Mouse (Mus musculus) urinary bladder, postnatal 4 days (tissue): Measurements from ENCODE around the gene Cdc25a.

Experiments
- DNase-seq, 2 experiments: peaks; one replicate each; pipeline ENCODE4 v3.0.0; 2021 to 2022; ENCODE audit warnings: low spot score in 2 of 2

The Cdc25a gene

DNA sequence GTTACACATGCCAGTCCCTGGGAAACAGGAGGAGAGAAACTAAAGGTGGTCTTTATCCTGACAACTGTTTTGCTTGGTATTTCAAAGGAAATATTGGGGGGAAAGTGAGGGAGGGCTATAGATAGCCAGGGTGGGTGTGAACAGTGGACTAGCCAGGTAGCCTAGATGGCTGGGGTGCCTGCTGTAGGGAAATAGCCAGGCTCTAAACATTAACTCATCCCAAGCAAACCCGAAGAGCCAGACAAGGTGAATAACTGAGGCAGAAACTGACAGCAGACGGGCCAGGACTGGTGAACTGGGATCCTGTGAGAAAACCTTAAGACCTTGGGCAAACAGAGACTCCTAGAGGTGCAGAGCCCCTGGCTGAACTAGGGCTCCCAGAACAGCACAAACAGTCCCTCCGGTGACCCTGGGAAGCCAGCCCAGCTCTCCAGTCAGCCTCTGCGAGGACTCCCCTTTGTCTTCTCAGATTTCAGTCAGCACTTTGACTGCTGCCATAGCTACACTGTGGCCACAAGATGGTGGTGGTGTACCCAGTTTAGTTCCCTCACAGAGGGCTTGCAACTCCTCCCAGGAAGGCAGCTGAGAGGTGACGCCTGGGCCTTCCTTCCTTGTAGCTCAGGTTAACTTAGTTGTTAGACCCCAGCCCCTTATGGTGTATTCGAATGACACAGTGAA, 19.2 kb downstream of the Cdc25a start:
- peak; percentile 67 to 68 for DNase-seq

DNA sequence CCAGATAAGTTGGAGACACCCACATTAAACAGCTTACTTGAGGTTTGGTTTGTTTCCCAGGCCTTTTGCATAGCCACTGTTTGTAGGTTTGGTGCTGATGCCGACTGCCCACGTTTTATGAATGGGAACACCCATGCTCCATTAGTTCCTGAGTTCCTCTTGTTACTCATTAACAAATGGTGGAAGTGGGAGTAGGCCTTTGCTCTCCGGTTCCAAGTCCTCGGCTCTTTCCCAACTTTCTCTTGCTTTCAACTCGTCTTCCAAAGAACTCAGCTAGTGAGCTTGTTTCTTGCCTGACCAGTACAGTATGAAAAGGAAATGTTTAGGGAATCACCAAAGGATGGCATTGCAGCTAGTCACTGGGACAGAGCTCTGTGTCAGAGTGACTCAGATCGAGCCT, 20.2 kb downstream of the Cdc25a start:
- DNase-seq, result no peak

DNA sequence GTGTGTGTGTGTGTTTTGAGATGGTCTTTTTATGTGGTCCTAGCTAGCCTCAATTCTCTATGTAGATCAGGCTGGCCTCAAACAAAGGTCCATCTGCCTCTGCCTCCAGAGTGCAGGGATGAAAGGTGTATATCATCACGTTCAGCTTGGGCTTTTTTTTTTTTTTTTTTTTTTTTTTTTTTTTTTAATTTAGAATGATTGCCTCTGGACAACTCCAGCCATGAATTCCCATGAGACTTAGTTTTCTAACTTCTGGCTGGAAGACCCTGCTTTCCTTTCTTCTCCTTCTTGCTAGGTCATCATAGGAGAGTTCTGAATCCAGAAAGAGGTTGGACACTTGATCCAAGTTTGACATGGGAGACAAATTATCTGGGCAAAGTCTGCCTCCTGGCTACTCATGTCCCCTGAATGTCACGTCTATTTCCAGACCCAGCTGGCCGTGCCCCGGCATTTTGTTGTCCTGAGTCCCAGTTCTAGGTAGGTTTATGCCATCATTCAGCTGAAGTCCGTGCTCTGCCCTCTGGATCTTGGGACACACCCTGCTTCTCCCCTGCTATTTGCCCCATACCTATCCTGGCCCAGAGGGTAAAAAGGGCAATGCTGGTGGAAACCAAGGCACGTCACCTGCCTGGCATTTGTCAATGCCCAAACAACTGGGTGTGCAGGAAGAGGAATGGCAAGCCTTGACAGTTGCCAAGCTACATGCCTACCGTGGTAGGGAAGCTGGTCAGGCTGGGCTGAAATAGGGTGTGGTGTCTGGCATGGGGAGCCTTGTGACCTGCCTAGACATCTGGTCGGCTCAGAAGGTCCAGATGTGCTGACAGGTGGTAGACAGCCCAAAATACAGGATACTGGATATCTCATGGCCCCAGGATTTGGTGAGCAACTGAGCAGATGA, 21.1 kb downstream of the Cdc25a start:
- no peak for DNase-seq

DNA sequence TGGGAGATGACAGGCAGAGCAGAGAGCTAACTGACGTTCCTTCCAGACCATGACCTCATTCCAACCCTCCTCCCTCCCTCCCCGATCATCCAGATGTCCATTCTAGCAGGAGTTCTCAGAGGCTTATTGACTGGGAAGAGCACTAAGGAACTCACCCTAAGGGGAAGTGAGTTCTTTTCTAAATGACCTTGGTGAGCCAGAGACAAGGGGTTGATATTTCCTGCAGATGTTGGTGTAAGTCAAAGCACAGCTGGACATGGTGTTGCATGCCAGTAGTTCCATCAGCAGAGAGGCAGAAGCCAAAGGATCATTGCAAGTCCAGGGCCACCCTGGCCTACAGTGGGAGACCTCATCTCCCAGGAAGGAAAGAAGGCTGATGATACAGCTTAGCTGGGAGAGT, 22.6 kb downstream of the Cdc25a start:
- no peak for DNase-seq

DNA sequence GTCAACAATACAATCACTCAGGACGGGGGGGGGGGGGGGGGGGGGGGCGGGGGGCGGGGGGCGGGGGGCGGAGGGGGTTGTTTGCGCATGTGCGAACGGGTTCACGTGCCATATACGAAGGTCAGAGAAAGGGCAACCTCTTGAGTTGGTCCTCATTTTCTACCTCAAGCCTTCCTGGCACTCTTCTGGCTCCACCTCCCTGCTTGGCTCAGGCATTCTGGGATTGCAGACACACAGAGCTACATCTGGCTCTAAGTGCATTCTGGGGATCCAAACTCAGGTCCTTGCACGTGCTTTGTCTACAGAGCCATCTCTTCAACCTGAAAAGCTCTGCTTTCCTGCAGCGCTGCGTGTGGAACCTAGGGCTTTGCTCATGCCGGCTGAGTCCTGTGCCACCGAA, 24.0 kb downstream of the Cdc25a start:
- no peak for DNase-seq

DNA sequence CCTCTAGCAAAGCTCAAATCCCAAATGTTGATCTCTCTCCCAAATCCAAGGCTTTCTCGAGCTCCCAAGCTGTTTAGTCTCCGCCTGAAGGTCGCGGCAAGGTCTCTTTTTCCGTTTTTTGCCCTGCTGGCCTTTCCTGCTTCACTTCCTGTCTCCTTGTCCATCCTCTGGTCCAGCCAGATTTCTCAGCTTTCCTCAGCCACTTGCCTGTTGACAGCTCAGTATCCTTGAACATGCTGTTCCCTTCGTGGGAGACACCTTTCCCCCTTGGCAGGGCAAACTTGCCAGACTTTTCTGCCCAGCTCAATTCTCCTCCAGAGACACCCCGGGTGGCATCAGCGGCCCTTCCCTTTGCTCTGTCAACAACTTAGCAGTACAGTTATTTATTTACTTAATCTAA, 24.4 kb downstream of the Cdc25a start:
- DNase-seq, result no peak

DNA sequence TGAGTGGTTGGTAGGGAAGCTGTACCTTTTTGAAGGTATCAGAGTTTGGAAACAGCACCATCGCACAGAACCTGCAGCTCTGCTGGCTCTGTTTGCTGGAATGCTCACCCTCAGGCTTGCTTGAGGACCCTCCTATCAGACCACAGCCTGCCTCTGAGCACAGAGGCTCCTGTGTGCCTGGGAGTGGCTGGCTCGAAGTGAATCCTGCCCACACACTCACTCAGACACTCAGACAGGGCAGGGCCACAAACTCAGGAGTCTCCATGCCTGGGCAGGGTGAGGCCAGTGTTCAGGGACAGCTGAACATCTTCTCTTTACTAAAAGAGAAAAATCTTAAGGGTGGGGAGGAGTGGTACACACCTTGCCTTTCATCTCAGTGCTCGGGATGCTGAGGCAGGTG, 25.2 kb downstream of the Cdc25a start:
- DNase-seq, result no peak

DNA sequence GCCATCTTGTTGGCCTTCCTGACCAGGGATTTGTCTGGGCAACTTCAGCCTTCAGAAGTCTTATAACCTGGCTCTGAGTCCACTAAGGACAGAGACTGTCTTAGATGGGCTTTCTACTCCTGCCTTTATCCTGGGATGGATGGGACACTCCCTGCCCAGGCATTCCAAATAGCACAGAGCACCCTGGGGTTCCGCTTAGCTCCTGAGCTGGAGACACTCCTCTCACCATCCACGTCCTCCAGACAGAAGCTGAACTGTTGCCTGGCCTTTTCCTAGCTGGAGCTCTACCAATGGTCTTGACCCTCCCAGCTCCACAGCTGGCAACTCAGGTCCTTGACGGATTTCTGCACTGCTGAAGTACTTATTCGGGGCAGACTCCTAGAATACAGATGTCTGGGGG, 26.9 kb downstream of the Cdc25a start:
- no peak for DNase-seq

DNA sequence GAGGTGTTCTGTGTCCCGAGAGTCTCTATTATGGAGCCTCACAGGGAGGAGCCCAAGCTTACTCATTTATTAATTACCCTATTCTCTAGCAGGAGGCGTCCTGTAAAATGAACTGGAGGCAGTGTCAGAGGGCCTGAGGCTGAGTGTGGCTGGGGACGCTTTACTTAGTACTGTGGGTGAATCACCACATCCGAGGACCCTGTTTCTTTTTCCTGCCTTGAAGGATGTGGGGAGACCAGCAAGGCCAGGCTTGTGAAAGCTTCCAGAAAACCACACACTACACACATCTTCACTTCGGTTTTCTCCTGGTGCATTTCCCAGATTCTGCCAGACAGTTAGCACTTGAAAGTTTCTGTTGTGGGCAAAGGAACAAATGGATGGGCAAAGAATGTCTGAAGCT, 27.4 kb downstream of the Cdc25a start:
- no peak for DNase-seq

DNA sequence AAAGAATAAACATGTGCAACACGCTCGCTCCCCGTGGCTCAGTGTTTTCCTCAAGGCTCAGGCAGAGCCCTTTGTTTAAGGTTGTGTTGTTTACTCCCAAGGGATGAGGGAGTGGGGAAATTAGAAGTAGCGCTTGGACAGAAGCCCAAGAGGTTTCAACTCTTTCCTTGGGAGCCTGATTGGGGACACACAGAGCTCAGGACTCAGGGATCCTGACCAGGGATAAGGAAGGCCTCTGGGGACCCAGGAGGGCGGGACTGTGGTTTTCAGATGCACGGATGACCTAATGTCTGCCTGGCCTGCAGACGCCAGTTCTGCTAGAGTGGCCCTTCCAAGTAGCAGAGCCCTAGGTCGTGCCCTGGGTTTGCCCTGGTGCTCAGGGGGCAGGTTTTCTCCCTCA, 31.9 kb downstream of the Cdc25a start:
- DNase-seq, result no peak

DNA sequence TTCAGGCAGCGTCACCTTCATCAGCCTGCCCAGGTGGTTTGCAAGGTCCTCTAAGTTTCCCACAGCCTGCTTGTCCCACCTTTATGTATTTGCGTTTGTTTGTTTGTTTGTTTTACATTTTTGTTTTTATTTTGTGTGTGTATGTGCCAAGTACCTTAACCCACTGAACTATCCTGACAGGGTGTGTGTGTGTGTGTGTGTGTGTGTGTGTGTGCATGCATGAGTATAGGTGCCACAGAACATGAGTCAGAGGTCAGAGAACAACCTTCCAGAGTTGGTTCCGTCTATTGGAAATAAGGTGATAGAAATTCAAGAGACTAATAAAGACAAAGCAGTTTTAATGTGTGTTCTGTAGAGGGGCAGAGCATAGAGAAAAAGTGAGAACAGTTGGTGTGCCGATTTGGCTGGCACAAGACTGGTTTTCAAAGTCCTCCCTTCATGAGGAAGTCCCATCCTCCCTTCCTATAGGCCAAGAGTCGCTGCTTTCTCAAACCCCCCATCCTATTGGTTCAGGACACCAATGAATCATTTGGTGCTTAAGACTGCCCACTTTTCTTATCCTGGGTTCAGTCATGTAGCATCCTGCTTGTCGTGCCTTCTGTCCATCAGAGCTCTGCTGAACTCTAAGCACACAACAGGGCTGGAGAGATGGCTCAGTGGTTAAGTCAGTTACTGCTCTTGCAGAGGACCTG, 32.5 kb downstream of the Cdc25a start:
- no peak for DNase-seq

DNA sequence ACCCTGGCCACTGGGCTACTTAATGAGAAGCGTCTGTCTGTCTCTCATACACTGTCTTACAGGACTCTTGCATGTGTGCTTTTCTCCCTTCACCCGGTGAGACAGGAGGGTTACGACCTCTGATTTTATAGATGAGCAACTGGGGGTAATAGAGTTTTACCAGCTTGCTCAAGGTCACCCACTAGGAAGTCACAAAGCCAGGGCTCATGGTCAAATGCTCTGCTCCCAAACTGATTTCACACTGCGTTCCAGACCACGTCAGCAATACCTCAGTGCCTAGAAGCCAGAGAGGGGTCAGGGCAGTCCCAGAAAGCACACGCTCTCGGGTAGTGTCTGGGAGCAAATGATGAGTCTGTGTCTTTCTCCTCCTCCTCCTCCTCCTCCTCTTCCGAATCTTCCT, 33.7 kb downstream of the Cdc25a start:
- no peak for DNase-seq

DNA sequence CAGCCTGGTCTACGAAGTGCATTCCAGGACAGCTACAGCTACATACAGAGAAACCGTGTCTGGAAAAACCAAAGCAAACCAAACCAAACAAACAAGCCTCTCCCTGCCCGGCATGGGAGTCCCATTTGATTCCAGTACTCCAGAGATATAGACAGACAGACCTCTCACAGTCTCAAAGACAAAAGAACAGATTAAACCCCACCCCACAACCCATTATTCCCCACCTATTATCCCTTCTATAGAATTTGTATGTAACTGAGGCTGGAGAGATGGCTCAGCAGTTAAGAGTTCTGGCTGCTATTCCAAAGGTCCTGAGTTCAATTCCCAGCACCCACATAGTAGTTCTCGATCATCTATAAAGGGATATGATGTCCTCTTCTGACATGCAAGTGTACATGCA, 34.5 kb downstream of the Cdc25a start:
- no peak for DNase-seq

DNA sequence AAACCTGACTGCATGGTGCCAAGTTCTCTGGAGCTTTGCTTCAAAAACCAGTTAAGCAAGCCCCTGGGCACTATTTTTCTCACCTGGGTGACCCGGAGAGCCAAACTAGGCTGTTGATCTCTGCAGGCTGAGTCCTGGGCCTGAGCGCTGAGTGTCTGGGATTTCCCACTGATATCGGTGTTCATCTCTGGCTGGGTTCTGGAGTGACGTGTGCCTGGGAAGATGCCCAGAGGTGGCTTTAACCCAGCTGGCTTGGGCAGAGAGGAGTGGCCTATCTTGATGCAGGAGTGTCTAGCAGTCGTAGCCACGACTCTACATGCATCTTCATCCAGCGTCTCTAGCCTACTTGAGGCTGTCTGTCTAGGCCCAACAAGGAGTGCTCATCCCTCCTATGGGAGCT, 36.4 kb downstream of the Cdc25a start:
- no peak for DNase-seq

DNA sequence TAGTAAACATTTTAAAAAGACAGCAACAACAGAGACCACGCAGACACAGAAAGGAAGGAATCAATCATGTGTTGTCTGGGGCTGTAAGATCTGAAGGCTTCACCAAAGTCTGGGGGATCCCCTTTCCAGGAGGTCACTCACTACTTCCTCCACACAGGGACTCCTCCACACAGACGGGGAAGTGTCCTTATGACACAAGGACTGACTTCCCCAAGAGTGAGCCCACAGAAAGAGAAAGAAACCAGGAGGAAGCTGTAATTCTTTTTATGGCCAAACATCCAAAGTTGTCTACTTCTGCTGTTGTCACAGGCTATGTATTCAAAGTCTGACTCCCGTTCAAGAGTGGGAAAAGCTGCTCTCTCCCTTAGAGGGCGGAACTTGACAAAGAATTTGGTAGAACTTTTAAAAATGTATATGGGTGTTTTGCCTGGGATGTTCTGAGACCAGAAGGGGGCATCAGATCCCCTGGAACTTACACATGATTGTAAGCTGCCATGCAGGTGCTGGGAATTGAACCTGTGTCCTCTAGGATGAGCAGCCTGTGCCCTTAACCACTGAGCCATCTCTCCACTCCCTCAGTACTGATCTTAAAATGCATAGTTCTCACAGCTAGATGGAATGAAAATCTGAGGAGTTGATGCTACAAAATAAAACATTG, 39.0 kb downstream of the Cdc25a start:
- DNase-seq, result no peak

DNA sequence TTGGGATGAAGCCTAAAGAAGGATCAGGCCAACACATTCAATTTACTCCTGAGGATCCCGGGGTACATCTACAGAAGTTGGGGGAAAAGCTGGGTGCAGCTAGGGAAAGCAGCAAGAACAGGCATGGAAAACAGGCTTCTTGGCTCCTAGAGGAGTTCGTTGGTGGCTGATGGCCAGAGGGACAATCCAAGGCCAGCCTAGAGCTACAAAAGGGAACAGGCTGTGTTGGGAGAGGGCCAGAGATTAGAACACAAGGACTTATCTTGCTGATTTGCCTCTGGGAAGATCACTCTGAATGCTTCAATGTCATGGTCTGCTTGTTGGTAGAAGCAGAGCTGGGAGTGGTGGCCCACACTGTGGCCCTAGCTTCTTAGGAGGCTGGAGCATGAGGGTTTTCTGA, 42.6 kb downstream of the Cdc25a start:
- no peak for DNase-seq

DNA sequence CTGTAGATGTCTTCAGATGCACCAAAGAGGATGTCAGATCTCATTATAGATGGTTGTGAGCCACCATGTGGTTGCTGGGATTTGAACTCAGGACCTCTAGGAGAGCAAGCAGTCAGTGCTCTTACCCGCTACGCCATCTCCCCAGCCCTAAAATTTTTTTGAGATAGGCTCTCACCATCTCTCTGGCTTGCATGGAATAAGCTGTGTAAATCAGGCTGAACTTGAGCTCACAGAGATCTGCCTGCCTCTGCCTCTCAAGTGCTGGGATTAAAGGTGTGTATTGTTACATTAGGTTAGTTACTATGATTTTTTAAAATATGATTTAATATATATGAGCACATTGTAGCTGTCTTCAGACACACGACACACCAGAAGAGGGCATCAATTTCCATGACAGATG, 53.8 kb downstream of the Cdc25a start:
- no peak for DNase-seq

DNA sequence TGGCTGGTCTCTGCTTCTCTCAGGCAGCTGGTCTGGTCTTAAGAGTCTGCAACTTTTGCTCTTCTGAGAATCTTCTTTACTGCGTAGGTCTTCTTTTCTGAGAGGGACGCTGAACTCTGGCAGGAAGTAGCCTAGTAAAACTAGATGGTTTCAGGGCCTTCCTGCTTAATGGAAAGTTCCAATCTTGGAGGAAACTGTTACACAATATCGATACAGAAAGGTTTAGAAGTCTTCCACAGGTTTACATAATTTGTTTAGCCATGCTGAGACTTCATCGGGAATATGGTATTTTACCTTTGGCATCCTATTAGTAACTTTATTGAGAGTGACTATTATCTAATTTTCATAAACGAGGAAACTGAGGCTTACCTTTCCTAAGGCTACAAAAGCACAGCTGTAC, 54.7 kb downstream of the Cdc25a start:
- DNase-seq, result no peak

DNA sequence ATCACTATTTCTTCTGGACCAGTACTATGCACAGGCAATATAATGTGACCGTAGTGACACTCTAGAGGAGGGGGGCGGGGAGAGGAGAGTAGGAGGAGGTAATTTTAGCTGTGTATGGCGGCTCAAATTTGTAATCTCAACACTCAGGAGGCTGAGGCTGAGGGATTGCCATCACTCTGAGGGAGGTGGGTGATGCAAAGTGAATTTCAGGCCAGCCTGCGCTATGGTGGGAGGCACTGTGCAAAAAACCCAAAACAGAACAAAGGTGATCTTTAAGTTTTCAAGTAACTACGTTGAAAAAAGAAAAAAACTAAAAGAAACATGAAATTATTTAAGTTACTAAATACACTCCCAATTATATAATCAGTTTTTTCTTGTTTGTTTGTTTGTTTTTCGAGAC, 55.4 kb downstream of the Cdc25a start:
- DNase-seq, result no peak

DNA sequence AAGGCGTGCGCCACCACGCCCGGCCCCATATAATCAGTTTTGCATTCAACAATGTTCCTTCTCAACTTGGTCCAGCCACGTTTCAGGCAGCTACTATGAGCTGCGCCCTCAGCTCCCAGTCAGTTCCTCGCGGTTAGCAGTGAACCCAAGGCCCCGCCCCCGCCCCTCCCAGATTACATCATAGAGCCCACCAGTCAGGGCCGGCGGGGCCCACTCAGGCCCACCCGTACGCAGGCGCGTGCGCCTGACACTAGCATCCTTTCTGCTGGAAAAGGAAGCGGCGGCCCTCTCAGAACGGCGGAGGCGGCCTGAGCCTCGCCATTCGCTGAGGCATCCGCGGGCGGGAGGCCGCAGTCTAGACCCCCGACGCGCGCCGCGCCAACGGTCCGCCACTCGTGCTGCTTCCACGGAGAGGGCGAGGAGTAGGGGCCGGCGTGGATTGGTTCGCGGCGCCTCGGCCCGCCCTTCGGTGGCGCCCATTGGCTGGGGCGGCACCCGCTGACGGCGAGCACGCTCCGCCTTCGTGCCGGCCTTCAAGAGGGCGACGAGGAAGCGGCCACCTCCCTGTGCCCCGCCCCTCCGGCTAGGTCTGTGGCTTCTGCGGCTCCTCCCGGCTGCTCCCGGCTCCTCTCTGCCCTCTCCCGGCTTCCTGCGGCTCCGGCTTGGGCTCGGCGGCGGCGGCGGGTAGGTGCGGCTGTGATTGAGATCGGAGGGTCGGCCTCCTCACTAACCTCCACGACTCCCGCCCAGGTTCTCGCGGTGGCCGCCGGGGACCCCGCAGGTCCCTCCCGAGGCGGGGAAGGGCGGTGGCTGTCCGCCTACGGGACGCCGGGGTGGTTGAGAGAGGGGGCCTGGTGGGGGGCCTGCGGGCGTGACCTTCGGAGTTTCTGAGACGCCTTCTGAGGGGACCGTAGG, 56.1 kb downstream of the Cdc25a start, which contains the start of gene Map4:
Gene Map4, plus strand, starts transcription at position 204 of the 915 bp plus-strand sequence.
- DNase-seq, result peak; percentile 96 to 99

DNA sequence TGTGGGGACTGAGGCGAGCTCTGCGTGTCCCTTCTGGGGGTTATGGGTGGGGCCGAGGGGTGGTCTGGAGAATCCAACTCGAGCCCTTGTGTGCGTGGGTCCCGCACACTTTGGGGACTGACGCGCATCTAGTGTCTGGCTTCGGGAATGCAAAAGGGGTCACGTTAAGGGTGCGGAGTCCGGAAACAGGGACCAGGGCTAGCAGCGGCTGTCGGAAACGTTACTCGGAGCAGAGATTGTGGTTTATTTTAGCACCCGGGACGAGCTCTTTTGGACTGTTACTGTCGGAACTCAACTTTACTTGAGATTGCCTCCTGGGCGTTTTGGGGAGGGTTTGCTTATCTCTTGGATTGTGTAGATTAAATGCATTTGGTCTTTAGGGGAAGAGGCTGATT, 57.0 kb downstream of the Cdc25a start:
- no peak for DNase-seq
